ENCODE assay signal across 21 mouse cellular contexts in genomic region chr10:69574894-69575293, GRCm38 (mm10).
DNase-seq lines count a peak whose midpoint lies in the region; ATAC-seq and TF ChIP-seq lines count a peak whose summit lies in the region.
"Had no signal": no experiment of that assay in that cellular context is flagged by ENCODE, and none has a peak within 500 bp of the region (broad histone marks: within the 10 kb centered on the region; RNA-seq: fewer than 3 reads in every experiment).

No protein-coding gene starts in this region.

- no peaks in the 10 kb centered on the region for H3K9me3 ChIP-seq in forebrain, postnatal 0 days (ENCODE audit: low read length)
- H3K9me3 ChIP-seq in forebrain, embryonic 11.5 days (ENCODE audit: control insufficient read depth, low read length), result no peaks in the 10 kb centered on the region
- H3K9me3 ChIP-seq: embryonic facial prominence, embryonic 13.5 days; limb, embryonic 13.5 days; liver, embryonic 15.5 days had no signal

- ATAC-seq in forebrain, postnatal 0 days, result 0 out of 2 replicates have a peak, but pooled peaks have one; percentile 12
- no peak for ATAC-seq in forebrain, embryonic 11.5 days (replicated peaks; ENCODE audit: low FRiP score)
- ATAC-seq: activated CD4-positive, CD25-positive, alpha-beta regulatory T cell, adult 4 months had no signal

- H3K4me1 ChIP-seq in forebrain, postnatal 0 days (ENCODE audit: insufficient read depth), result peaks cover 13% of the 10 kb centered on the region
- H3K4me1 ChIP-seq in forebrain, embryonic 11.5 days (replicated peaks; ENCODE audit: control insufficient read depth, insufficient read depth, low read length), result peaks cover 13% of the 10 kb centered on the region; the same call in 1 of the 2 replicates
- H3K4me1 ChIP-seq: liver, embryonic 15.5 days had no signal

- H3K27ac ChIP-seq in forebrain, postnatal 0 days (ENCODE audit: low read depth, low read length), result no peak overlapping the region
- no peak overlapping the region for H3K27ac ChIP-seq in forebrain, embryonic 11.5 days (ENCODE audit: low read depth, low read length)
- H3K27ac ChIP-seq in layer of hippocampus, adult 2 months, result peak overlapping the region; percentile 87
- H3K27ac ChIP-seq: embryonic facial prominence, embryonic 13.5 days; kidney, postnatal 0 days; limb, embryonic 13.5 days; liver, embryonic 15.5 days had no signal

- H3K36me3 ChIP-seq in forebrain, postnatal 0 days (ENCODE audit: insufficient read depth), result no peaks in the 10 kb centered on the region
- H3K36me3 ChIP-seq in forebrain, embryonic 11.5 days (ENCODE audit: control insufficient read depth, insufficient read depth, low read length), result no peaks in the 10 kb centered on the region
- H3K36me3 ChIP-seq: embryonic facial prominence, embryonic 13.5 days; G1E; limb, embryonic 13.5 days; liver, embryonic 15.5 days had no signal

- WGBS in forebrain, postnatal 0 days, result 25% methylated on average over 9 of the region's 9 CpGs
- WGBS in forebrain, embryonic 11.5 days, result 23% methylated on average over 9 of the region's 9 CpGs

- H3K4me2 ChIP-seq in forebrain, postnatal 0 days (ENCODE audit: low read depth), result no peak overlapping the region
- no peak overlapping the region for H3K4me2 ChIP-seq in forebrain, embryonic 11.5 days (ENCODE audit: low read depth, low read length, severe bottlenecking)
- H3K4me2 ChIP-seq: liver, embryonic 15.5 days had no signal

- no peak for DNase-seq in forebrain, postnatal 0 days
- no peak for DNase-seq in forebrain, embryonic 11.5 days (ENCODE audit: low spot score)
- no peak for DNase-seq in layer of hippocampus, adult 2 months (ENCODE audit: low spot score in 2 of 2)
- DNase-seq in layer of hippocampus, adult 11-12 months (ENCODE audit: low spot score), result no peak
- DNase-seq in kidney, adult 8-10 months, result peak; percentile 22 to 30
- peak; percentile 39 to 41 for DNase-seq in kidney, postnatal 4 days
- DNase-seq in right cerebral cortex, postnatal 14 days, result no peak
- DNase-seq: adrenal gland, postnatal 10 days; cerebellum, adult 11 months; cerebellum, postnatal 14 days; gastrocnemius, postnatal 10 days; heart, adult 18-20 months; heart, postnatal 36 days; right cerebral cortex, adult 18-20 months; thymus, postnatal 25 days had no signal

- no peaks in the 10 kb centered on the region for H3K27me3 ChIP-seq in forebrain, postnatal 0 days (ENCODE audit: insufficient read depth, low read length)
- peaks cover 11% of the 10 kb centered on the region for H3K27me3 ChIP-seq in forebrain, embryonic 11.5 days (ENCODE audit: control insufficient read depth, insufficient read depth, low read length)

- no peak for TF ChIP-seq CTCF in forebrain, postnatal 0 days (IDR thresholded peaks at IDR 0.05; ENCODE audit: low read depth)
- no peak for TF ChIP-seq CTCF in layer of hippocampus, adult 2 months (conservative IDR thresholded peaks at IDR 0.05)

- no peak overlapping the region for H3K9ac ChIP-seq in forebrain, postnatal 0 days
- no peak overlapping the region for H3K9ac ChIP-seq in forebrain, embryonic 11.5 days (ENCODE audit: low read length)
- H3K9ac ChIP-seq: embryonic facial prominence, embryonic 13.5 days; limb, embryonic 13.5 days; liver, embryonic 15.5 days had no signal

- no peak overlapping the region for H3K4me3 ChIP-seq in forebrain, postnatal 0 days (ENCODE audit: low read depth, low read length)
- no peak overlapping the region for H3K4me3 ChIP-seq in forebrain, embryonic 11.5 days (ENCODE audit: low read depth, low read length)
- no peak overlapping the region for H3K4me3 ChIP-seq in layer of hippocampus, adult 2 months
- H3K4me3 ChIP-seq: embryonic facial prominence, embryonic 13.5 days; liver, embryonic 15.5 days had no signal

Comparison
In these comparisons a context has a peak if more than half of its experiments do, and no peak if none do; other contexts are left out.
1. DNase-seq: peak in kidney, adult 8-10 months (2 of 2) and kidney, postnatal 4 days (2 of 2); none in forebrain, postnatal 0 days (single experiment), forebrain, embryonic 11.5 days (single experiment), layer of hippocampus, adult 2 months (0 of 2), layer of hippocampus, adult 11-12 months (single experiment) and right cerebral cortex, postnatal 14 days (single experiment).